Mouse (Mus musculus): Measurements from ENCODE around the gene Tgfbrap1.

GRCm38 (mm10) chr1:43142849-43143248 is 44.4 kb upstream of the Tgfbrap1 start:
- TF ChIP-seq CTCF (IDR thresholded peaks at IDR 0.05; ENCODE audit: insufficient read depth, low read length) = no peak
- TF ChIP-seq POLR2A (IDR thresholded peaks at IDR 0.05; ENCODE audit: borderline replicate concordance, extremely low read depth, low read depth, low read length) = no peak

All from lung, adult 2 months (tissue).